Mouse (Mus musculus) lung, adult 18-20 months (tissue): ENCODE results near the gene Pbxip1.

Source experiments
- DNase-seq, 2 experiments: peaks; one replicate each; pipeline ENCODE4 v3.0.0; 2022; ENCODE audit warnings: mixed read lengths in 2 of 2

The Pbxip1 gene

DNA sequence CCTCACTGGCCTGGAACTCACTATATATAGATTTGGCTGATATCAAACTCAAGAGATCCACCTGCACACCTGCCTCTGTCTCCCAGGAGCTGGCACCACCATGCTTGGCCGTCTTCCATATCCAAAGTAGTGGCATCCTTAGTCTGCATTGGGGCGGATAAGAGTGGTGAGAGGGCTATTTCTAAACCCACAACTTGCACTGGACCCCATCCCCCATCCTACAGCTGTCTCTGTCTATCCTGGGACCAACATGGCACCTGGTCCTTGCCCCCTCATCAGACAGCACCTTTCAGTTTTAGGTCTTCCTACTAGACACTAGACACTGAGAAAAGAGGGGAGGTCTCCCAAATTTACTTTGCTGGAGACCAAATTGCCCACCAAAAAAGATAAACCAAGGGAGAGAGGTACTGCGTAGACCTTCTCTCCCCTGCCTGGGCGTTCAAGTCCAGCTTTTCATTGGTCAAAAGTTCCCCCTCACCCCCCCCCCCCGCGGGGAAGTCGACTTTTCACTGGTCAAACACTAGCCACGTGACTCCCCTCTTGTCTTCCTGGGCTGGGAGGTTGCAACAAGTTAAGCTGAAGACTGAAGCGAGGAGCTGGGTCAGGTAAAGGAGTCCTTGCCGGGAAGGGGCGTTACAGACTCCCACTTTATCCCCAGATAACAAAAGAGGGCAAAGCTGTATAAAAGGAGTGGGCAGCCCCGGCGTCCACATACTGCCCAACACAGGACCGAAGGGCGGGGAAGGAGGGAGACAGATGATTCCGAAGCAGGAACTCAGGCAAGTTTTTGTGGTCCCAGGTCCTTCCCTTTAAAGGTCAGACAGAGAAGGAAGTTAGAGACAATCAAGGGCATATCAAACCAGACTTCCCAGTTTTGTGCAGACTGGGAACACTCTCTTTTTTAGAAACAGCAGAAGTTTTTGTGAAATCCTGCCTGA is at the start of gene Pbxip1:
Gene Pbxip1 (plus strand): TSS at position 531 of the 938 bp plus-strand sequence.
- peak; percentile 82 to 84 for DNase-seq

DNA sequence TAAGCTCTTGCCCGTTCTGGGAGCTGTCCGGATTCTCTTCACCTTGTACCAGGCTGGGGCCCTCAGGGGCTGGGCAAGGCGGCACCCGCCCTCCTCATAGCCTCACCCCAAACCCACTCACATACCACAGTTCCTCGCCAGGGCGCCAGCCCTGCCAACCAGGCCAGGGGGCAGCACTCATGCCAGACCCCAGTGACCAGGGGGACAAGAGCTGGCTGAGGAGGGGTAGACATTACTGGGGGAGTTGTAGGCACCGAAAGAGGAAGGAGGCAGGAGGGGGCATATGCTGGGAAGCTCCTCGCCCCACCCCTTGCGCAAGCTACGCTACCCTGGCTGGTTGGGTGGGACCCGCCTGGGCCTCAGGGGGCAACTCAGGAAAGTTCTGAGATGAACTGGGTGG is 48.9 kb upstream of the Pbxip1 start:
- peak; percentile 51 to 53 for DNase-seq

- DNase-seq, result peak; percentile 47 to 48
Observed at GRCm38 (mm10) chr3:89388134-89388881, 48.2 kb upstream of the Pbxip1 start.

DNA sequence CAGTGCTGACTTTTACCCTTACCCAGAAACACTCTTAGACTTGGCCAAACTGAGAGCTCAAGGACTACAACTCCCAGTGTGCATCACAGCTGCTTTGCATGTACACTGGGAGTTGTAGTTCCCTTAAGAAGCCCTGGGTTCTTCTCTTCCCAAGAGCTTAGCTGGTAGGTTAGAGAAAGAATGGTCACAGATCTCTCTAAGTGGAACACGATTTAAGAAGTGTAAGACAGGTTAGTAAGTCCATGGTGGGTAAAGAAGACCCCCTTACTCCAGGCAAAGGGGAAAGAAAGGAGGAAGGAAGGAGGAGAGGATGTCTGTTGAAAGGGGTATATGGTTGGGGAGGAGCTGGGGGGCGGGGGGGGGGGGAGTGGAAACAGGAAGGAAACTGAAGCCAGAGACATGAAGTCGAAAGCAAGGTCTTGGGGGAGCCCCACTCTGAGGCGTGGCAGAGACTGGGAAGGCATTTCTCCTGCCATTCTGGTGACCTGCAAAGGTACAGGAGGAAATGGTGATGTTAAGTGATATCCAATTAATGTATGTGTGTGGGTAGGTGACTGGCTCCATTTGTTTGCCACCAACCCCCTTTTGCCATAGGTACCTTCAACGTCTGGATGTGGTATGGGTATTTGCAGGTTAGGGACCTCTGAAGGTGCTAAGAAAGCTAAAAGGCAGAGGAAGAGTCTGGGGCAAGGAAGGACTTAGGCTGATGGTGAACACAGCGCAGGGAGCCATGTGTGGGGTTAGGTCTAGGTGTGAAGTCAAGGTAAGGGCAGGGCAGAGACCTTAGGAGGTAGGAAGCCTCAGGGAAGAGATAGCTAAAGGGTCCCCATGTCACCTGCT is 47.4 kb upstream of the Pbxip1 start:
- DNase-seq, result peak in 1 of 2 experiments; percentile 40

- DNase-seq, result peak; percentile 51 to 58
Observed at GRCm38 (mm10) chr3:89390111-89390515, 46.4 kb upstream of the Pbxip1 start.

DNA sequence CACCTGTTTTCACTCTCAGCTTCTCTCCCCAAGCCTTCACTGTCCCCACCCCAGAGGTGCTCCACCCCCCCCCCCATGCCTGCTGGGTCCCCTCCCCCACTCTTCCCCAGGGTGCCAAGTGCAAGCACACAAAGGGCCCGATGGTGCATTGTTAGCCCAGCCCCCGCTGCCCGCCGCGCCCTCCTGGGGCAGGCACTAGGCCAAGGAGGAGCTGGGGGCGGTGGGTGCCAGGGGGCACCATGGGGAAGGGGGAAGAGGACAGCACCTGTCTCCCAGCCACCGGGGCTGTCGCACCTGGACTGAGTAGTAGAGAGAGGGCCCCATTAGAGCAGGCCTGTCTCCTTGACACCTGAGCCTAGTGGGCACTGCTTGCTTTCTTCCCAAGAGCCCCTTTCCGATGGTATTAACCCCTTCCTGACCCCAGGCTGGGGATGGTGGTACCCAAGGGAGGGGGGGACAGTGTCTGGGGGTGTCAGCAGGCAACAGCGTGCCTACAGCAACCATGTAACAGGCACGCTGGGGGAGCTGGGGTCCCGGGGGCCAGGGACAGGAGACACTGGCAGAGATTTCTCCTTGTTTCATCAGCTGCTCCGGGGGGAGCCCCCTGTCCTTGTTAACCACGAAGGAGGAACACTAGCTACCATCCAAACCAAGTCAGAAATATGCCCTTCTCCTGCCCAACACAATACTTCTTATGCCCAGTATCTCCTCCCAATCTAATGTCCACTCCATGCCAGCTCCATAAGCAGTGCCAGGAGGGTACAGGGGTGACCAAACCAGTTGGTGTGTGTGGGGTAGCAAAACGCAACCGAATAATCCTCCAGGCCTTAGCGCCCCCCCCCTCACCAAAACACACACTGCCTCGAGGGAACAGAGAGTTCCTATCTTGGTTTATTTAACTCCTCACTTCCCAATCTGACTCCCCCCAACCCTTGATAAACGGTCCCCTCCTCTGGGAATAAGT is 45.5 kb upstream of the Pbxip1 start:
- DNase-seq, result peak in 1 of 2 experiments; percentile 45

- peak; percentile 70 to 80 for DNase-seq
Observed at GRCm38 (mm10) chr3:89391663-89392511, 44.6 kb upstream of the Pbxip1 start.

GRCm38 (mm10) chr3:89392871-89393311 is 43.6 kb upstream of the Pbxip1 start:
- DNase-seq, result peak; percentile 59 to 64

DNA sequence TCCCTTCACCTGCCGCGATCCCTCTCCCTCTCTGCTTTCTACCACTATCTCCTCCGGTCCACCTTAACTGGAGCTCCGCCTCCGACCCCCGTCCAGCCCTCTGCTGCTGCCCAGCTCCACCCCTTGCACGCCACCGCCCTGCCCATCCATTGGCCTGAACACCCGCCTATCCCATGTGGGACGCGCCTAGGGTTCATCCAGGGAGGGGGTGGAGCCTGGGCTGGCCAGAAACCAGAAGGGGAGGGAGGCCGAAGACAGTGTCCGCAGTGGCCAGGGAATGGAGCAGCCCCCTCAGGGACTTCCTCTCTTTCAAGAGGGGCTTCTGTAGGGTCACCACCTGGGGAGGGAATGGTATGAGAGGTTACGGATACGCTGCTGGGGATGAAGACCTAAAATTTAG is 42.9 kb upstream of the Pbxip1 start:
- DNase-seq, result peak; percentile 99 to 100

DNA sequence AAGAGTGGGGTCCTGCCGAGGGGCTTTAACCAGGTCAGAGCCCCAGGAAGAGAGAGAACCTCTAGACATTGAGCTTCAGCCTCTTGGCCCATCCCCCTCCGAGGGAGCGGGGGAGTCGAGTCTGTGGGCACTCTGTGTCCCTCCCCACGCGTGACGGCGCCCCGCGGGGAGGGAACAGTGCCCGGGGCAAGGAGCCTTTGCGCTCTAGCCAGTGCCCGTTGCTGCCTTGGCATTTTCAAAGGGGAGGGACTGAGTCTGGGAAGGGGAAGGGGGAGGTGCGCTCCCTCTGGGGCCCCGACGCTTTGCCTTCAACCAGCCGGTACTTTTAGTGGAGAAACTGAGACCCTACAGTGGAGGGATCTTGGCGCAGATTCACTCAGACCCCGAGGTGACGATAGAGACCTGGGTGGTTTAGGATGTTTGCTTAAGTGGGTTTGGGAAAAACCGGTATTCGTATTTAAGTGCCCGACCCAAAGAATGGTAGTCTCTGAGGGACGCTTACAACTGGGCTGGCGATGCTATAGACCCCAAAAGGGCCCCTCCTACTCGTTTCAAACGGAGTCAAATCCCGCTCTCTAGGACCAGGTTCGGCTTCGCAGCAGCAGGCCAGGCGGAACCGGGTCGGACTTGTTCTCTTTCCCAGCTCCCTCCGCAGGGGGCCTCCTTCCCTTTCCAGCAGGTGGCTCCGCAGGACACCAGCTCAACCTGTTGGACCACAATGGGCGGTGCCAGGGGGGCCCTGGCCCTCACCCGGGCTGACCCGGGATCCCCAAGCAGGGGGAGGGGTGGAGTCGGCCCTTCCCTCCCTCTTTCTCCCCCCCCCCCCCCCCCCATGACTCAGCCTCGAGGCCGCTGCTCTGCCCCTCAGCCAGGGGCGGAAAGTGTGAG is 42.3 kb upstream of the Pbxip1 start, which contains the start of gene Zbtb7b:
Gene Zbtb7b (minus strand): TSS at position 771 of the 888 bp plus-strand sequence.
- peak; percentile 90 to 94 for DNase-seq

DNA sequence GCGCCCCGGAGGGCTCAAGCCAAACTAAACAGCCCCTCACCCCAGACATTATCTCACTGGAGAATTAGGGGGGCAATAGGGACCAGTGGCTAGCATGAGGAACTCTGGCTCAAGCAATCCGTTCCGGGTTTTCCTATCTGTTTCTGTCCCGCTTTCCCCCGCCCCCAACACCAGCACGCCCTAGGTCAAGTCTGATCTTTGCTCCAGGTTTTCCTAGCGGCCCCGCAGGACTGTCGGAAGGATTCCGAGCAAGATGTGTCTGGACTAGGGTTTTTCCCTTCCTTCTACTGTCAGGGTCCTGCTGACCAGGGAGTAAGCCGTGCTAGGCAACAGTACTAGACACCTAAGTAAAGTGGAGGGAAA is 41.6 kb upstream of the Pbxip1 start:
- peak; percentile 89 to 90 for DNase-seq

DNA sequence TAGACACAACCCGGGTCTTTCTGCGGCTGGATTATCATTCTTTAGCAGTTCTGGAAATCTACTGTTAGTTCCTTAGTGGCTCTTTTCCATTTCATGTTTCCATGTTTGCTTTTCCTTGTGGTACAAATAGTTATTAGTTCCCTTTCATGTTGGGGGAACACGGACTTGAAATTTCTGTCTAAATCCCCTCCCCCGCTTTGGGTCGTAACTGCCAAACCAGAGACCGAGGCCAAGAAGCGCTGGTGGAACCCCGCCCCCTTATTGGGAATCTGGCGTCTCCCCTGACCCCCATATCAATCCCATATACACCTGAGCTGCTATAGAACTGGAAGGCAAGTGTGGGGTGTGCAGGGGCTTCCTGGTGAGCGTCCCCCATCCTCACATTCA is 41.1 kb upstream of the Pbxip1 start:
- no peak for DNase-seq

- DNase-seq, result peak; percentile 74 to 77
Observed at GRCm38 (mm10) chr3:89395806-89396653, 40.5 kb upstream of the Pbxip1 start.

- DNase-seq, result no peak
Observed at GRCm38 (mm10) chr3:89396654-89397005, 39.9 kb upstream of the Pbxip1 start.

DNA sequence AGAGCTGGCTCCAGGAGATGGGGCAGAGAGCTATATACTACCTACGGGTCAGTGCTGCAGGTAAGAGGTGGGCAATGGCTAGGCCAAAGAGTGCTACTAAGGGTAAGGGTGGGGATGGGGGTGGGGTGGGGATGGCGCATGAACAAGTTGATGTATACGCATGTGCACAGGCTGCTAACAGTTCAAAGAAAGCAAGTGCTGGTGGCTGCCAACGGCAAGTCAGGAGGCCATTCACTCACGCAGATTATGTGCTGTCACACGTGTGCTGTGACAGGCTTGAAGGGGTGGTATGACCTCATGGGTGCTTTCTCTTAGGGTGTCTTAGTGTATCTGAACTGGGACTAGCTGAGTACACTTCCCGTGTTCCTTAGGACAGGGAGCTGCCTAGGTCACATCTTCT is 35.2 kb upstream of the Pbxip1 start:
- no peak for DNase-seq

DNA sequence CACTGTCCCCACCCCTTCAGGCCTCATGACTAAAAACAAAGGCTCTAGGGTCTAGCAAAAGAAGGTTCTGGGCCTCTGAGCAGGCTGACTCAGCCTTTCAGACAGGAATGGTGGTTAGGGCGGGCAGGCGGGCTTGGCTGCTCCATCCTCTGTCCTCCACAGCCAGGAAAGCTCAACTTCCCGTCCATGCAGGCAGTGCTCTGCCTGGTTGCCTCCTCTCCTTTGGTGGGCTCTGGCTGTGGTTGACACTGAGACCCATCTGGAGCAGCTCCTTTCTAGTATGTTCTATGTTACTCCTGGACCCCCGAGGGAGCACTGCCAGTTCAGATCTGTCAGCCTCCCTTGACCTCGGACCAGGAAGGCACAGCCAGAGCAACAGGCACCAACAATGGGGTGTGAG is 33.8 kb upstream of the Pbxip1 start, which contains the start of gene Lenep:
Gene Lenep (minus strand): TSS at position 101 of the 400 bp plus-strand sequence.
- no peak for DNase-seq

- no peak for DNase-seq
Observed at GRCm38 (mm10) chr3:89406887-89407286, 29.6 kb upstream of the Pbxip1 start.

GRCm38 (mm10) chr3:89408448-89408847 is 28.1 kb upstream of the Pbxip1 start:
- no peak for DNase-seq
